Mouse (Mus musculus): ENCODE data around the gene Bmper.

Gene Bmper

DNA sequence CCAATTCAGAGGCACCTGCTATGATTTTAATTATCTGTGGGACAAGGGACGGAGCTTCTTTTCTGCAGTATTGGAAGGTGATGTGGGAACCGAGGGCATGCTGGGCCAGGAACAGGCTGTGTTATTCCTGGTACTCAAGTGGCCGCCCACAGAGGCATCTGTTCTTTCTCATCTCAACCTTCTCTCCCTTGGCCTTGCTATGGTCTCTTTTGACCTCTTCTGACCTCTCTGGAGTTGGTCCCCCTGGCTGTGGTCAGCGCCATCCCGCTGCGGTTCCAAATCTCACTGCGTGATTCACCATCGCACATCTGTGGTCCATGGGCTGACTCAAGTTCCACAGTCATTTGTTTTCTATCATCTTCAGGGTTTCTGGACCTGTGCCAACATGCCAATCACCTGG is 77.5 kb downstream of the Bmper start:
- no peak for DNase-seq (ENCODE audit: low spot score)

GRCm38 (mm10) chr9:23305681-23306080 is 82.8 kb downstream of the Bmper start:
- DNase-seq (ENCODE audit: low spot score) = no peak

GRCm38 (mm10) chr9:23306226-23306625 is 83.3 kb downstream of the Bmper start:
- no peak for DNase-seq (ENCODE audit: low spot score)

DNA sequence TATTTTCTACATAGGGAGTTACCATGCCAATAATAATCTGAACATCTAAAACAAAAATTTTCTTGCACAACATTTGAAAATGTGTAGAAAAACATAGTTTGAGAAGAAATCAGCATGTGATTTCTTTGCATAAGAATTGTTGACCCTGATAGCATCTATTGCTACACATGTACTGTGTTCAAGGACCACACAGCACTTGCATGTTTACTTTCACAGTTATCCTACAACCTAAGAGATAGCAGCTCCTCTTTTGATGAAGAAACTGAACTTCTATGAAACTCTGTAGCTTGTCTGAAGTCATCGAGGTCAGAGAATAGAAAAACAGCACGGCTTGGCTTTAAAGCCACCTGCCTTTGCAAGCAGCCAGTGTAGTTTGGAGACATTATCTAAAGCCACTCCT is 85.0 kb downstream of the Bmper start:
- no peak for DNase-seq (ENCODE audit: low spot score)

DNA sequence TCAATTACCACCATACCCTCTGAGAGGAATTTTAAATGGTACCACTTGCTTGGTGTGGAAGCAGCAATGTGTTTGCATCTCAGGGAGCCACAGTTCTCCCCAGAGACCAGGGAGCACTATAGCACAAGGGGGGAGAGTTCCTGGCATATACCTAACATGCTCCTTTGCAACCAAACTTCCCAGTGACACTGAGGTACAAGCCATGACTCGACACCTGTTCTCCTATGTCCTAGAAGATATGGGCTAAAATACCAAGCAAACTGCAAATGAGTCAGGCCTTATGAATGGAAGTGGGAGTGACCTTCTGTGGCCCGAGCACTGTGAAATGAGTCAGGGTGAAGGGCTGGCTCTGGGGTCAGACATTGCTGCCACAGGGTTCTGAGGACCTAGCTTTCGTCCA is 88.1 kb downstream of the Bmper start:
- no peak for DNase-seq (ENCODE audit: low spot score)

DNA sequence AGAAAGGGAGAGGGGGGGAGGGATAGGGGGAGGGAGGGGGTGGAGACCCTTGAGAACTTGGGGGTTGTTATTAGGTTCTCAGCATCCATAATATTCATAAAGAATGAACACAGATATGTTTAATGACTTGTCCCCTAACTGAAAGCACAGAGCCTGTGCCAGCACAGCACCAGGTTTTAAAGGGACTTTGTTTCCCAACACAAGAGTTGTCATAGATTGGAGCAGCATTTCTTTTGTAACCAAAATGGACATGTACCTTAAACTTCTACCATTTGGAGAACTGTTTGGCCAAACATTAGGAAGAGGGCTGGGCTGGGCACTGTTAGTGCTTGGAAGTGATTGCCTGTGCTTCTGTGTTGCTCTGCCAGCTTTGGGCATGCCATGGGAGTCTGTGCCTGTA is 89.1 kb downstream of the Bmper start:
- no peak for DNase-seq (ENCODE audit: low spot score)

GRCm38 (mm10) chr9:23312877-23313276 is 90.0 kb downstream of the Bmper start:
- DNase-seq (ENCODE audit: low spot score) = no peak

GRCm38 (mm10) chr9:23315631-23316330 is 92.9 kb downstream of the Bmper start:
- DNase-seq (ENCODE audit: low spot score) = no peak

- DNase-seq (ENCODE audit: low spot score) = no peak
Measured at GRCm38 (mm10) chr9:23327830-23328229, 105.0 kb downstream of the Bmper start.

DNA sequence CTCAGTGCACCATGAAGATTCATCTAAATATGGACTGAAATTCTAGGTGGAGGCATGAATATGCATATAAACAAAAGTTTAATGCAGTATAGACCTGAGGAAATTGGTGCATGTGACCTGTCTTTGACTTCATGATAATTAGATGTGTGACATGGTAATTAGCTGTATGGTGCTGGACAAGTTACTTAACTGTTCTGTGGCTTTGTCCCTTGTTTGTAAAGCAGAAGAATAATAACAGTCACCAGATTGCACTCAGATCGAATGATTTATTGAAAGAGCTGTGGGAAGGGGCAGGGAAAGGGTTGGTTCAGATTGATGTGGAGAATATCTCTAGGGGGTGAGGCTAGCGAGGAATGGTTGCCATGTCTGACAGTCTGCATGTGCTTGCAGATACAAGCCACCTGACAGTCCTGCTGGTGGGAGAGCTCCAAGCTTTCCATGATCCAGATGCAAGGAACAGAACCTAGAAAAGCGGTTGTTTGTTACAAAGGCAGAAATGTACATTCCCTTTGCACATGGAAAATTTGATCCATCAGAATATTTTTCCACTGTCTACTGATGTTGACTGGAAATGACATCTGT is 110.3 kb downstream of the Bmper start:
- no peak for DNase-seq (ENCODE audit: low spot score)

GRCm38 (mm10) chr9:23340551-23340950 is 117.7 kb downstream of the Bmper start:
- DNase-seq (ENCODE audit: low spot score) = no peak

DNA sequence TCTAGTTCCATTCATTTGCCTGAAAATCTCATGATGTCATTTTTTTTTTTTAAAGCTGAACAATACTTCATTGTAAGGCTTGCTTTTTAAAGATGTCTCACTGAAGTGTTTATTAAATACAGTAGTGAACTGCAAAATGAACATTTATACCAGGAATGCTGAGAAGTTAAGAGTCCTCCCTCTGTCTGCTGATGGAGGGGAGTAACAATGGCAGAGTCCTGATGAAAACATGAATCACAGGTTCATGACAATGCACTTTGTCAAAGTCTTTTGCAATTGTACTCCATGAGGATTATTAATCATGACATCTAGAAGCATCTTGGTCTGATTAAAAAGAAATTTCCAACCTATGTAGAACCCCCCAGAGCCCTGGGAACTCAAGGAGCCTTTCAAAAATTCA is 118.4 kb downstream of the Bmper start:
- DNase-seq (ENCODE audit: low spot score) = no peak

DNA sequence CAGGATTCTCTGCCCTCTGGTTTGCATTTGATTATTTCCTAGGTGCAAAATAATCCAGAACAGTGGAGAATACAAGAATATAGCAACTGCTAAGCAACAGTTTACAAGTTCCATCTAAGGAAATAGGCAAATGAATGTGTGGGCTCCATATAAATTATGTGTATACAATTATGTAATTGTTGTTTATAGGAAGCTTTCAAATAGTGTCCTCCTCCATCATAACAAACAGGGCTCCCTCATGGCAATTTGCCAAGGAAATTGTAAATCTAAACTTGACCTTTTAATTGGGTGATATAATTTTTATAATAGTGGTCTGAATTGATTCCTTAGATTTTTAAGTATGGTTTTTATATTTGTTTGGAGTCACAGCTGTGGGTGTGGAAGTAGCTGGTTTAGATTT is 121.5 kb downstream of the Bmper start:
- DNase-seq (ENCODE audit: low spot score) = no peak

DNA sequence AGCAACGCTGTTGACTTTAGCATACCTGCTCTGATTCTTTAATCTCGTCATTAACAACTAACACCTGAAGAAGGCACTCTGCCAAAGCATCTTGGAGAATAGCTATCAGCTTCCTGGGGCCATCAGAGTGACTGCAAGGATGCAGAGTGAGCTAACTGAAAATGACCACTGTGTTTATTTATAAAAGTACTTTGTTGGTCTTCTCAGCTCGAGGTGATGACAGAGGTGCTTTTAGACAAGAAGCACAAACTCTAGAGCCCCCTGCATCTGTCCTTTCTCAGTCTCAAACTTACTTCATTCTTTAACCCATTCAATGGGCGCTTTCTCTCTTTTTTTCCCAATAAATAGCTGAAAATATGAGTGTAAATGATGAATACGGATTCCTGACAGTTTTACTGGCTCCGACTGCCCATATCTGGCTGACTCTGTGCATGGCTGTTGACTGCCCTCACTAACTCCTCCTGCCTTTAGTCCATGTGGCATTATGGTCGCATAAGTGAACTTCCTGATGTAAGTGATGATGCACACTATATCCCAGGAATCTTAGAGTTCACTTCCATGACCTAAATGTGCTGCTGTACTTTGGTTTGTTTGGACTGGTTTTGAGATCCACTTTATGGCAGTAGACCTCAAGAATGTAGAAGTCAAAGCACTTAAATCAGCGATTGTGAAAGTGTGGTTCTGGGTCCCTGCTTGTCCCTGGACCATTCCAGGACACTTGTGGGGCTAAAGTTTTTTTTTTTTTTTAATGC is 122.4 kb downstream of the Bmper start:
- no peak for DNase-seq (ENCODE audit: low spot score)

DNA sequence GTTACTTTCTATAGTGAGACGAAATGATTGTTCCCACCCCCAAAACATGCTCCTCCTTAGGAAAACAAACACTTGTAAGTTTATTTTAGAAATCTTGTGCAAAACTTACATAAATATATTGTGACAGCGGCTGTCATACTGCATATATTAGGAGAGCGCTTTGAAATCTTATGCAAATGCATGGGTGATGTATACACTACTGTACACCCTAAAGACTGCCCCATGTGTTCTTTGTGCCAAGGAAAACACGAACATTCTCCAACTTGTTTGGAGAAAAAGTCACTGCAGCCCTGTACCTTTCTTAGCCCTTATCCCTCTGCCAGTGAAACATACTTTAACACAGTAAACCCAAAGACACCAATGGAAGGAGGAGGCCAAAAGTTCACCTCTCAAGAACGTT is 126.7 kb downstream of the Bmper start:
- no peak for DNase-seq (ENCODE audit: low spot score)

- DNase-seq (ENCODE audit: low spot score) = no peak
Measured at GRCm38 (mm10) chr9:23351400-23351799, 128.5 kb downstream of the Bmper start.

DNA sequence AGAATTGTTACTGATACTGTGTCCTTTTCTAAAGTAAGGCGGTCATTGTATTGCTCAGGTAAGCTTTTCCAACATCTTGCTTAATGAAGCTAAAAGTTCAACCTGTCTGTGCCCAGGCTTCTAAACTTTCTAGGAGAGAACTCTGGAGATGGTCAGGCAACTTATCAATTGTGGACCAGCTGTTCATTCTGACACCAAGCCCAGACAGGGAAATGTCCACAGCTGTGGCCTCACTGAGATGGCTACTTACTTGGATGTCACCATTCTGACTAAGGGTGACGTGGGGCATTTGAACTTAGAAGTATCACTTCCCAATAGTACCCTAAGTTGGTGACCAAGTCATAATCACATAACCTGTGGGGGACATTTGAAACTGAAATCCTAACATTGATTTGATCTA is 129.5 kb downstream of the Bmper start:
- no peak for DNase-seq (ENCODE audit: low spot score)

DNA sequence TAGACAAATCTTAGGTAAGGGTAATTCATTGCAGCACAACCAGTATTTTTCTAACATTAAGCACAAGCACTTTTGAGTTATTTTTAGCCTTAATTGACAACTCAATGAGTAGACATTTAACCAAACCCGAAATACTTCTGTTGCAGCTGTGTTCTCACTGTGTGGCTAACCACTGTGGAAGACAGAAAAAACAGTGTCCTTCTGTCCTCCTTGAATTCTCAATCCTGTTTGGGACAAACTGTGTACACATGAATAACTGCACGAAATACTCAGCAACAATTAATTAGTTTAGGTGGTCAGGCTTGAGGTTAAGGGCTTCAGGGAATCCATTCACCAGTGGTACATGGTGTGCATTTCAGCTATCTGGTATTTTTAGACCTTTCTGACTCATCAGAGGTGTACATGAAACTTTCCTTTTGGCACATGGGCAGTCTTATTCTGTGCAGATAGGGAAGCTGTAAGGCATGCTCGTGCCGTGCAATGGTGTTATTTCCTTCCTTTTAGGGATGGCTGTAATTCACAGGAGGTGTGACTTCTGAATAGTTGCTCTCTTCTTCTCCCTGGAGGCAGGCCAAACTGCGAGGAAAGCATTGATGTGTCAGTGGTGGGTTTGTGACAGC is 131.4 kb downstream of the Bmper start:
- no peak for DNase-seq (ENCODE audit: low spot score)

GRCm38 (mm10) chr9:23358108-23358507 is 135.2 kb downstream of the Bmper start:
- no peak for DNase-seq (ENCODE audit: low spot score)

DNA sequence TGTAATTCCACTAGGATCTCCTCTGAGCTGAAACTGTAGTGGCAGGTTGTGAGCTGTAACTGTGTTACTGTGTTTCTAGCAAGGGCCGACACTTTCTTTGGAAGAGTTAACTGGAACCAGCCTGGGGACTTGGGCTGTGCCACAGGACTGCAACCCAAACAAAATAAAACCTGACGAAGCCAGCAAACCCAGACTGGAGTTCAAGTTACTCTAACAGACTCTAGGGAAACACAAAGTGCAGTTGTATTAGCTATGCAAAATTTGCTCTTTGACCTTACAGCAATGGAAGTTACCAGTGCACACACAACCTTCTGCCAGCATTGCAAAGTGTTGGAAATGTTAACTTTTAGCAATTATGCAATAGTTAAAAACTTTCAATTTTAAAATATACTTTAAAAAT is 140.3 kb downstream of the Bmper start:
- DNase-seq (ENCODE audit: low spot score) = no peak

- no peak for DNase-seq (ENCODE audit: low spot score)
Measured at GRCm38 (mm10) chr9:23363540-23363939, 140.7 kb downstream of the Bmper start.

DNA sequence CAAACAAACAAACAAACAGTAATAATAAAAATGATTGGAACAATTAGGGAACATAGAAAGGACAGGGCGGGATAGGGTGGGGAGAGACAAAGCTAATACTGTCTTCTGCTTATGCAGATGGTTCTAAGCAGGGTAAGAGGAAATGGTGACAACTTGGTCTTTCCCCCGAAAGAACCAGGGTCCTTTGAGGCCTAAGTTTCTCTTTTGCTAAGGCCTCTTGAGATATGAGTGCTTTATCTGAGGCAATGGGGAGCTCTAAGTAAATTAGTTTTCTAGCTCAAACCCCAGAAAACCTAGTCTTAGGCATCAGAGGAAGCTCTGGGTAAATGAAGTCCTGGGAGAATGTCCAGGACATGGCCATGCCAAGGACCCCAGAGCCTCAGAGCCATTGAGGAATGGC is 141.2 kb downstream of the Bmper start:
- DNase-seq (ENCODE audit: low spot score) = no peak

GRCm38 (mm10) chr9:23368124-23368523 is 145.2 kb downstream of the Bmper start:
- no peak for DNase-seq (ENCODE audit: low spot score)
